Mouse (Mus musculus) activated CD4-positive, CD25-positive, alpha-beta regulatory T cell, adult 9 weeks (primary cell): ENCODE measurements around the gene Cldn34b2. TPM values are rescaled to one million over a fixed set of nuclear protein-coding genes. Genes with fewer than 3 reads are reported as not detected.

ENCODE experiments used
- polyA plus RNA-seq: library from polyadenylated mRNA; unstranded; fragments of 100-300 nt; shearing (Covaris generic); gene quantifications from one replicate; pipeline ENCODE4 v1.2.1, GENCODE M21; 2017

Gene Cldn34b2
- polyA plus RNA-seq, result not detected

GRCm38 (mm10) chrX:155128312-155128711 lies at the start of gene Cldn34b2:
TSS of gene Cldn34b2 (minus strand) at chrX:155128412.

GRCm38 (mm10) chrX:155093566-155093965 lies 34.6 kb downstream of the Cldn34b2 start, which contains the start of gene Magea2:
TSS of gene Magea2 (minus strand) at chrX:155093666.

GRCm38 (mm10) chrX:155089693-155090092 lies 38.5 kb downstream of the Cldn34b2 start, which contains the start of gene Magea1:
TSS of gene Magea1 (minus strand) at chrX:155089793.

Other genes starting within 250 kb of the Cldn34b2 start
- not detected for gene Cldn34b1, start 238.1 kb downstream of the Cldn34b2 start, polyA plus RNA-seq
- not detected for gene Magea6, start 192.4 kb downstream of the Cldn34b2 start, polyA plus RNA-seq
- not detected for gene Magea3, start 178.9 kb downstream of the Cldn34b2 start, polyA plus RNA-seq
- gene Magea8, start 132.6 kb downstream of the Cldn34b2 start, polyA plus RNA-seq, result not detected
- gene Magea5, start 65.3 kb downstream of the Cldn34b2 start, polyA plus RNA-seq, result not detected
- gene Magea1, start 38.6 kb downstream of the Cldn34b2 start, polyA plus RNA-seq, result not detected
- not detected for gene Magea2, start 34.7 kb downstream of the Cldn34b2 start, polyA plus RNA-seq
- gene Sat1, start 88.0 kb upstream of the Cldn34b2 start, polyA plus RNA-seq, result 357 TPM
- gene Acot9, start 134.0 kb upstream of the Cldn34b2 start, polyA plus RNA-seq, result 126 TPM
- gene Prdx4, start 212.3 kb upstream of the Cldn34b2 start, polyA plus RNA-seq, result 51.1 TPM